Mouse (Mus musculus) adrenal gland, adult 18-20 months (tissue): ENCODE measurements around the gene Snai3. TPM values are rescaled to one million over a fixed set of nuclear protein-coding genes. Genes with fewer than 3 reads are reported as not detected.

ENCODE experiments used
- DNase-seq, 2 experiments: peaks; one replicate each; pipeline ENCODE4 v3.0.0; 2021 to 2022; ENCODE audit warnings: low spot score in 2 of 2
- total RNA-seq, 2 experiments: library from RNA; stranded (reverse); gene quantifications; 1 replicate in 1 of 2; 2 replicates in 1 of 2; pipeline ENCODE4 v1.2.3; 2021

The Snai3 gene
- total RNA-seq, 2 experiments from 2014 or later = not detected

DNA sequence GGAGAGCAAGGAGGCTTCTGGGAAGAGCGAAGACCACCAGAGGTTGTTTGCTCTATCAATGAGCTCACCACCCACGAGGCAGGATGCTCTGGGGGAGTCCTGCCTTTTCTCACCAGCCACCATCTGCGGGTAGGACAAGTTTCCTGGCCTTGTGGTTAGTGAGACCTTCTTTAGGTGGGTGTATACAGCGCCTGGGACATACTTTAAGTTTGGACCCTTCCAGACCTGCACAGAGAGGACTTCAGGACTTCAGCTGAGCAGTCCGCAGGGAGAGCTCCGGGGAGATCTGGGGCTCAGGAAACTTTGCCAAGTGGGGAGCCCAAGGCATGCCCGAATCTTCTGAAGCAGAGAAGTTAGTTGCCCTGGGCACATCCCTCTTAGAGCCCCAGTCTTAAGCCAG, 543 bp downstream of the Snai3 start:
- DNase-seq = no peak

DNA sequence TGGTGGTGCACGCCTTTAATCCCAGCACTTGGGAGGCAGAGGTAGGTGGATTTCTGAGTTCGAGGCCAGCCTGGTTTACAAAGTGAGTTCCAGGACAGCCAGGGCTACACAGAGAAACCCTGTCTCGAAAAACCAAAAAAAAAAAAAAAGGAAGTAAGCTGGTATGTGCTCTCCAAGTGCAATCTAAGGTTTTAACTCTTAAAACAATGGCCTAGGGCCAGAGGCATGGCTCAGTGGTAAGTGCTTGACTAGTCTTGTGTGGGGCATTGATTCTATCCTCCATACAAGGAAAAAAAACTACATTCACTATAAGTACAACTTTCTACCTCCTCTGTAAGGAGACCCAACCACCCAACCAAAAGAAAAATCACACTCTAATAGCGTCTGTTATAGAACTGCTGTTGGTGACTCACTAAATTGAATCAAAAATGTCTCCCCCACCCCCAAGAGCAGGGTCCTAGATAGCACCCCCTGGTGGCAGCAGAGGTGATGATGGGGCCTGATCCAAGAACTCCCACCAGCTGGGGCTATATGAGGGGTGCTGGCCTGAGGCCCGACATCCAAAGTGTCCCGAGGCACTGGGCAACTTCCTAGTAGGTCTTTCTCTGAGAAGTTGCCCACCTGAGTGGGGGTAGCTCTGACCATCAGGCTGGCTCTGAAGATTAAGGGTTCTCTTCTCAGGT, 1.2 kb downstream of the Snai3 start:
- DNase-seq = no peak

DNA sequence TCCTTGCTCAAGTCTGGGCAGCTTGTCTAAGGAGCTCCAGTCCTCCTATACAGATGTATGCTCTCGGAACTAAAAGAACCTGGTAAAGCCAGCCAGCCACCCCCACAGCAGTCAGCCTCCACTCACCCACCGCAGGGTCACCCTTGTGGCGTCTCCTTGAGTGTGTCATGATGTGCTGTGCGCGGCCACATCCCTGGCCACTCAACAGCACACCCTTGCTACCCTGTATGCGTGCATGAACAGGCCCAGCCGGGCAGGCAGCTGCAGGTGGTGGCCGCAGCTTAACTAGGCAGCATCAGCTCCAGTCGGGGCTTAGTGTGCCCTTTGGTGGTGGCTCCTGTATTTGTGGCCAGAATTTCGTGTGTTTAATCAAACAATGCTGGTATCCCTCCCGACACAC, 3.4 kb downstream of the Snai3 start:
- no peak for DNase-seq

DNA sequence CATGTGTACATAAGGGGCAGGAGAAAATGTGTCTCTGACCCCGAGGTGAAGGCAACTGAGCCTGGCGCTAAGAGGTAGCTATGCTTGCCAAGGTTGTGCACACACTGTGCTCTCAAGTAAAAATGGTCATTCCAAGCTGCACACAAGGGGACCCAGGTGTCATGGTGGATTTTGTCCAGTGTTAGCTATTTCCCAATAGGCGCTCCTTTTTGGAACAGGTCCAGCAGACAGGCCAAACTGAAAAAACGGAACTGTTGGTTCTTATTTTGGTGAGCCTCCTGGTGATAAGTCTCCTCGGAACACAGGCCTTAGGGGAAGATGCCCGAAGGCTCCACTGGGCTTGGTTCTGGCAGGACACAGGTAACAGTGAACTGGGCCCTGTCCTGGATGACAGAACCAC, 6.1 kb downstream of the Snai3 start:
- DNase-seq = no peak

DNA sequence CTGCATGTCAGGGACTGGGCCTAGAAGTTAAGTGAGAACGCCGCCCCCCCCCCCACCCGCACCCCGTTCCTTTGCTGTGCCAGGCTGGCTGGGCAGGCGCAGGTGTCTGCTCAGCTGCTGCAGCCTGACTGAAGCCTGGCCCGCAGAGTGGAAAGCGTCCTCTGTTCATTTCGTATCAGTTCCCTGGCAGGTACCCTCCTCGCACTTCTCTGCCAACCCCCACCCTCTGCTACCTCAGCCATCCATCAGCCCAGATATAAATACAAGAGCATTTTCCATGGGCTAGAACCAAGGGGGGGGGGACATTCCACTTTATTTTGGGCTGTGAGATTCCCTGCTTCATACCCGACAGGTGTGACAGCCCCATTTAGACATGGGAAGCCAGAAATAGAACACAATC, 8.4 kb downstream of the Snai3 start:
- no peak for DNase-seq

DNA sequence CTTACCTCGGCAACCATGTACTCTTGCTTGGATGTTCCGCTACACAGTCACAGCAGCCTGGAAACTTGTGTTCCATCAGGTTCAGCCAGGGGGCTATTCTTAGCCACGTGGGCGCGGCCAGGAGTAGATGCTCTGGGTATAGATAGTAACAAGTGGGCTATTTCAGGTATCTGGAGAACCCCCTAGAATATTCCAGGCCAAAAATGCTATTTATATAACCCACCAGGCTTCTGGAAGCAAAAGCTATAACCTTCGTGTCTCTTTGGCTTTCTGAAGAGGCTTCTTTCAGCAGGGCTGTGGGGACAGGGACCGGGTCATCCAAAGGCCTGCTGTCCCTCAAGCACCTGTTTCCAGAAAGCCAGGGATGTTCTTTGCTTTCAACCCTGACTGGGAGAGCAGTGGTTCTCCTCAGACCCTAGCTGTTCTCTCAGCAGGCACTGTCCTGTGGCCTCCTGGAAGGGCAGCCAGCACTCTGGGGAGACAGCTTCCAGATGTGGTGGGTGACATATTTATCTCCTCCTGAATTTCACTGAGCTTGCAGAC, 9.3 kb downstream of the Snai3 start:
- no peak for DNase-seq

DNA sequence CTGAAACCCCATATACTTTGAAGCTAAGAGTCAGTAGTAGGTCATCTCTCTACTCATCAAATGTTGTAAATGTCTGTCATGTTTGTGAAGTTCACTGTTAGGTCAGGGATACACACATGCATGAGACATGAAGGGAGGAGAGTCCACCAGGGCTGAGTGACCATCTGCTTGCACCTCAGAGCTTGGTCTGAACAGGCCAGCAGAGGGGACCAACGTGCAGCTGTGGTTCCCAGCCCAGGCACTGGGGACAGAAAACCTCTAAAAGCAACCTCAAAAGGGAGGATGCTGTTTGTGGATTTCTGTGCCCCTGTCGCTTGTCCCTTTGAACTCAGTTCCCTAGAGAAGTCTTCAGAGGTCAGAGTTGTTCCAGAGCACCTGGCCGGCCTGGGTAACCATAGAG, 15.3 kb downstream of the Snai3 start:
- DNase-seq = no peak

DNA sequence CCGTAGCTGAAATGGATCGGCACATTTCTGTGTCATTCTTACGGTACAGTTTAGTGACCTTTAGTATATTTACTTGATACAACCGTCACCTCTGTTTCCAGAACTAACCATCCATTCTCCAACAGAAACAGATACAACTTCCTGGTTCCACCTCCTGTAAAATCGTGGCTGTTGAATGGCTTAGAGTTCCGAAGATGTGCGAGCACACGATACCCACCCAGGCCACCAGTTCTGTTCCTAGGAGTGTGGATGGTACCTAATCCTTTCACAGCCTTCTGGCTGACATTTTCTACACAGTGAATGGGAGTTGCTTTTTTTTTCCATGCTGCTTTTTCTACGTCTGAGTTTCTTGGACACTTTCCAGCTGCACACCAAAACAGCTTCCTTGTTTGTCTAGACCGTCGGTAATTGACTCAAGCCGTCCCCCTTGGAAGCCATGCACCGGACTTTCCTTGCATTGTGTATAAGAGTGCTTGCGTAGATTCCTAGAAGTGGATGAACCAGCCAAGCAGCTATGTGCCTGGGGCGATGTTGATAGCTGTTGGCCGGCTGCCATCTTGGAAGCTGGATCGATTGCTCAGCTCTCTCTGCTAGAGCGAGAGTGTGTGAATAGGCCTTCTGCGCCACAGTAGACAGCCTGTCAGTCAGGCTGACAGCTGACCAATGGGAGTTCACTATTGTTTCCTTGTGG, 16.3 kb downstream of the Snai3 start:
- peak; percentile 78 to 80 for DNase-seq

DNA sequence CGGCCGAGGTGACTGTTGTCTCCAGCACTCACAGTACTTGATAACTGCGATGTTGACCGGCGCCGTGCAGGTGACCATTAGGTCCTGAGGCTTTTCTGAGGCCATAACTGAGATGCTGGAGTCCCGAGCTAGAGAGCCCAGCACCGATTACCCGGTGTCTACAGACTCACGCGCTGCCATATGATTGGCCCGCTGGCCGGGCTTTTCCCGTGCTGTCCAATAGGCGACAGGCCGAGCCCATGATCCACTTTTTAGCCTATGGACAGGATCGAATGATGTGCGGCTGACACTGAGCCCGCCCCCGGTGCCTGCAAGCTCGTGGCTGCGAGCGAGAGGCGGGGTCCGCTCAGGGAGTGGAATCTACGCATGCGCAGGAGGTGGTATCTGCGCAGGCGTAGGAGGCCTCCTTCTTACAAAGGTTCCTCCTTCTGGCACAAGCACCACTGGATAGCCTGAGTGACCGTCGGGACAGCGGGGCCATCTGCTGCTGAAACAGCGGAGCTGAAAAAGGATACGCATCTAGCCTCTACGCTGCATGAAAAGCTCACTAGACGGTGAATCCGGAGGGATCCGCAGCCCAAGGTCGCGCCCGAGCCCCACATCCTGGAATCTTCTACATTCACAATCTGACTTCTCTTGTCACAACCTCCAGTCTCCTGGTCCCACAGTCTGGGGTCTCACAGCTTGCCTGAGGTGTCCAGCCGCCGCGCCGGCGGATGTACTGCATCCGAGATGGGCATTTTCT, 17.1 kb downstream of the Snai3 start, which contains the start of gene Mvd:
Mvd (minus strand) TSS at position 161 of the 745 bp plus-strand sequence.
- DNase-seq = peak; percentile 93 to 95

DNA sequence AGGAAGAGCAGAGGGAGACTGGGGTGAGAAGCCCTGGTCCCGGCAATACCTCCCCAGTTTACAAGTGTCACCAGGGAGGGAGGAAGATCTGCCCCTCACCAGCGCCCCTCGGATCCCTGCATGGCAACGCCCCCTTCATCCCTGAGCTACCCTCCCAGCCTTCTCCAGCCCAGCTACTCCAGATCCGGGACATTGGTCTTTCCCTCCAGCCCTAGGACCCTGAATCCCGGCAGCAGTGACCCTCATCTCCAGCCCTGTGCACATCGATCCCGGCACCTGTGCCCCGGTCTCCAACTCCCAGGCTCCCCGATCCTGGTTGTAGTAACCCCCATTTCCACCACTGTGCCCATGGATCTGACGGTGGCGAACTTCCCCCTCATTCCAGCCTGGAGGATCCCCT, 17.8 kb downstream of the Snai3 start:
- DNase-seq = no peak

DNA sequence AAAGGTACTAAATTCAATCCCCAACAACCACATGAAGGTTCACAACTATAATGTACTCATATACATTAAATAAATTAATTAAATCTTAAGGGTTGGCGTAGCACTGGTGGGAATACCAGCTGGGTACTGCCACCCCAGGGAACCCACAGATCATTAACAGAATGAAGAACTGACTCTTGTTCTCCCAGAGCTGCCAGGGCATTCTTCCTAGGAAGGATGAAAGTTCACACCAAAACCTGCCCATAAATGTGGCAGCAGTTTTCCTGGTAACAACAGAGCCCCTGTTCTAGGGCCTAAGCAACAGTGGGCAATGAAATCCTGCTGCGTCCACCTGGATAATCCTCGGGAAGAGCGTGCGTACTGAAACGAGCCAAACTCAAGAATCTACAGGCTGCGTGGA, 18.2 kb downstream of the Snai3 start:
- no peak for DNase-seq

DNA sequence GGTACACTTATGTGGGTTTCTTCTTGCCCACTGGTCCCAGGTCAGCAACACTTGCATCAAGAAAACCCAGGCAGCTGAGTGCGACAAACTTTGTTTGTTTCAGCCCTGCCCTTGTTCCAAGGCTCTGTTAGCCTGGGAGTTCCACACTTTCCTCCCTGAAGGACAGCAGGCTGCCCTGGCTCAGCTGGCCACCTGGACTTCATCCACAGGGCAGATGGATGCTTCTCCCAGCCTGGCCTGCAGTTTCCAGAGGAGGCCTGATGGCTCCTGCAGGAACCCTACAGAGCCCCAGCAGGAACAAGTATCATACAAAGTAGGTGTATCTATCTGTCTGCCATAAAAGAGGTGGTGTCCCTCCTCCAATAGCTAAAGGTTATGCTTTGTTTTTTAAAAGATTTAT, 19.2 kb downstream of the Snai3 start:
- DNase-seq = no peak

DNA sequence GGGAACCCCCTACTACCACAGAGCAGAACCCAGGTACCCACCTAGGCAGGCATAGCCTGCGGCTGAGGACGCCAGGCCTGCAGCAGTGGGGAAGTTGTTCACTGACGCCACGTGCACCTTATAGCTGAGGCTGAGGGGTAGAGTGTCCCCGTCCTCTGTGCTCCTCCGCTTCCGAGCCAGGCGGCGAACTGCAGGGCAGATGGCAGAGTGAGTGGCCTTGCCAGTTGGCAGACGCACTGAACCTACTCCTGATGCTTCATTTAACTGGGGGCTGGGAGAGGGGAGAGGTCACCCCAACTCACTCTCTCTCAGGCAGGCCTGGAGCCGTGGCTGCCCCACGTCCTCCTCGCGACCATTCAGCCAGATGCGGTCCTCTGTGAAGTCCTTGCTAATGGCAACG, 21.2 kb downstream of the Snai3 start:
- no peak for DNase-seq

DNA sequence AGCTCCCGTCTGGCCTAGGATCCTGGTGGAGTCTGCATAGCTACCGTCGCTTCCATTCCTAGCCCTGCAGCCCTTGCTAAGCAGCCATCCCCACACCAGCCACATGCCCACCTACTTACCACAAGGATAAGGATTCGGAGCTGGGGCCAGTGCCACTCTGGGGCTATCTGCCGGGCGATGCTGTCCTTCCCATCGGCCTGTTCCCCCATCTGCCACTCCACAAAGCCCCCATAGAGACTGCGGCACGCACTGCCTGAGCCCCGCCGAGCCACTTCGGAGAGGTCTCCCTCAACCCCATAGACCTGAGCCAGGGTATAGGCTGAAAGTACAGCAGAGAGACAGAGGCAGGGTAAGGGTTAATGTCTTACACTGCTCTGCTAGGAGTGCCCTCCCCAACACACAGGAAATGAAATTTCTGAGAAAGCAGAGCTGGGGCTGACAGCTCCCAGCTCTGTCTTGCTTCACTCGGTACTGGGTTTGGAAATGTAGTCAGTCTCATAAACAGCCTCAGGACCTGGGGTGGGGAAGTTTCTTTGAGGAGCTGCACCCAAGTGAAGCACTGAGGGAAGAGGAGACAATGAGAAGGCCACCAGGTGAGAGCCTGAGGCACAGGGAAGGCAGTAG, 22.7 kb downstream of the Snai3 start:
- no peak for DNase-seq

DNA sequence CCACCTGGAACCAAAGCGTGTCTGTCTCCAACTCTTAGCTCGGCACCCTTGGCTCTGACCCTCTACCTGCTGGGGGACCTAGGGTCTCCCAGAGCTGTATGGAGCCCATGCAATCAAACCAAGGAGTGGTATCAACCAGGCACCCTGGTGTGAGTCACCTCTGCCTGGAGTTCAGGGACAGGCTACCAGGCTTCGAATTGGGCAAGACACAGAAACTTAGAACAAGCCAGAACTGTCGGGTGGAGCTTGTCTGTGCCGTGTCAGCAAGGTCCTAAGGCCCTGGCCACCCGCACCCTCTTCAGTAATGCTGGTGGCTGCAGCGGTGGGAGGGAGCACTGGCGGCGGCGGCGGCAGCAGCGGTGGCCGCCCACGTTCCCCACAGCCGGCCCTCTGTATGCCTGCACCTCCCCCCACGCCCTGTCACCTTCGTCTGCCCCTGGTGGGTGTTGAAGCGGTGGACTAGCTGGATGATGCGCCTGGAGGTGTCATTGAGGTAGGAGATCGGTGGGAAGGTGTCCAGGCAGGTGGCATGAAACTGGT, 23.9 kb downstream of the Snai3 start:
- DNase-seq = no peak

DNA sequence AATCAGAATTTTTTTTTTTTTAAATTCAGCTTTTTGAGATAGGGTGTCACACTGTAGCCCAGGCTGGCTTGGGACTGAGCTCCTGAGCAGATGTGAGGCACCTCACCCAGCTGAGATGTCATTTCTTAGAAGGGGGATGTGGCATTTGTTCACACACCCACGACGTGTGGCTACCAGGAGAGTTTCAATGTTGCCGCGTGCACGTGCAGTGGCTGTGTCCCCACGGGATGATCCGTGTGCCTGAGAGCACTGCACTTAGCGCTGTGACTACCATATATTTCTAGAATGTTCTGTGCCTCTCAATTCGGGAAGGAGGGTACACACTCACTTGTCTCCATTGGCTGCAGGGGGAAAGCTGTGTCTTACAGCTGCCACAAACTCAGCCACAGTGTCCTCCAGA, 24.4 kb downstream of the Snai3 start:
- no peak for DNase-seq

DNA sequence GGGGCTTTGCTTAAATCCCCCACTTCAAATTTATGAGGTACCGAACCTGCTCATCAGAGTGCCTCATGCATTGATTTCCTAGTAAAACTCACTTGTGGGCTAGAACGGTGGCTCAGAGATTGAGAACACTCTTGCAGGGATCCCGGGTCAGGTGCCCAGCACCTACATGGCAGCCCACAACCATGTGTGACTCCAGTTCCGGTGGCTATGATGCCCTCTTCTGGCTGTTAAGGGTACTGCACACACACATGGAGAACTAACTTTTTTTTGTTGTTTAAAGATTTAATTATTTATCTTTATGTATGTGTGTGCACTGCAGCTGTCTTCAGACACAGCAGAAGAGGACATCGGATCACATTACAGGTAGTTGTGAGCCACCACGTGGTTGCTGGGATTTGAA, 25.2 kb downstream of the Snai3 start:
- no peak for DNase-seq

DNA sequence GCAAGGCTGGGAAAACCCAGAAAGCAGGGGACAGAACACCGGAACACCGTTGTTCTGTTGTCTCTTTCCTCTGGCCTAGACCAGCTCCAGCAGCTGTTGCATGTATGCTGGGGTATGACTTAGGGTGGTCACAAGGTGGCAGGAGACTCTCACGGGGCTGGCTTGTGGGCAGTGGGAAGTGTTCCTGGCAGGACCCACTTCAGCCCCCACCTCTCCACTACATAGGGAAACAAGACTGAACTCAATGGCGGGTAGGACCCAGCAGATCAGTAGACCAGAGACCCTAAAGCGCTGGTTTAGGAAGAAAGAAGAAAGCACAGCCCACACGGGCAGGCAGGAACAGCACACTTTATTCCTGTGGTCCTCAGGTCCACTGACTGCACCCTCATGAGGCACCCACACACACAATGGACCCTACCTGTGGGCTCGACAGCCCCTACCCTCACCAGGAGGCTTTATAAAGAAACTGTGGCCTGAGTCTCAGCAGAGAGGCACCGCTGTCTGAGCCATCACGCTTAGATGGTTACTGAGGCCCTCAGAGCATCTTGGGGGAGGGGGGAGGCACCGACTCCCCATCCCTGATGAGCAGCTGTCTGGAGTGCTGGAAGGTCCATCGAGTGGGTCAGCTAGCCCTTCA, 27.1 kb downstream of the Snai3 start:
- no peak for DNase-seq

DNA sequence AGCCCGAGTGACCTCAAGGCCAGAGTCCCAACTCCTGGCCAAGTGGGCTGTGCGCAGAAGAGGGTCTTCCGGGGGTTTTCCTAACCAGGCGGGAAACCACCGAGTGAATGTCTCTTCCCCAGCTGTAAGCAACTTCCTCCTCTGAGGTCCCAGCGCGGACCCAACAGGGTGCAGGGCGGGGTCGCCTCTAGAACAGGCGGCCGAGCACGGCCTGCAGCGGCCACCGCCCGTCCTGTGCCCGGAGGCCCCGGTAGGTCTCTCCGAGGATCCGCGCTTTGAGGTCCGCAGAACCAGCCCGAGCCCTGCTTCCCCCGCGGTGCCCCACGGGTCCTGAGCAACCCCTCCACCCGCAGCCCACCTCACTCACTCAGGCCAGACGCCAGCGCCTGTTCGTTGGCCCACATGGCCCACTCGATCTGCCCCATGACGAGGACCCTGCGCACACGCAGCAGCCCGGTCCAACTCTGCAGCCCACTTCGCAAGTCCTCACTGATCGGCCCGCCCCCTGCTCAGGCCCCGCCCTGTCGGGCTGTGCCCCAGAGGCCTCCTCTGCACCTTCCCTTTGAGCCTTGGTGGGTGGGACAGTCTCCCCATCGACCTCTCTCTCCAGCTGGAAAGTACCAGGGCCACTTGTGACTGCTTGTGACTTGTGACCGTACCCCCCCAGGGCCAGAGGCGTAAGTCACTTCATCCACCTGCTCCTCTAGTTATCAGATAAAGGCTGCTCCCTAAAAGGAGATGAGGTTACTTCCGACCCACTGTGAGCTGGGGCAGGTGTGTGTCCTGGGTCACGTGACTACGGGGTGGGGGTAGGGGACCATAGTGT, 27.9 kb downstream of the Snai3 start, which contains the start of gene Cyba:
Cyba (minus strand) TSS at position 488 of the 826 bp plus-strand sequence.
- peak; percentile 48 to 67 for DNase-seq
